Mouse (Mus musculus) kidney, adult 18-20 months (tissue): ENCODE measurements around the gene Tpsb2.

Experiments
- DNase-seq: peaks from one replicate; pipeline ENCODE4 v3.0.0; 2021

Gene Tpsb2

GRCm38 (mm10) chr17:25366005-25366404 is at the start of gene Tpsb2:
Gene Tpsb2 (plus strand): TSS chr17:25366305.
- no peak for DNase-seq

DNA sequence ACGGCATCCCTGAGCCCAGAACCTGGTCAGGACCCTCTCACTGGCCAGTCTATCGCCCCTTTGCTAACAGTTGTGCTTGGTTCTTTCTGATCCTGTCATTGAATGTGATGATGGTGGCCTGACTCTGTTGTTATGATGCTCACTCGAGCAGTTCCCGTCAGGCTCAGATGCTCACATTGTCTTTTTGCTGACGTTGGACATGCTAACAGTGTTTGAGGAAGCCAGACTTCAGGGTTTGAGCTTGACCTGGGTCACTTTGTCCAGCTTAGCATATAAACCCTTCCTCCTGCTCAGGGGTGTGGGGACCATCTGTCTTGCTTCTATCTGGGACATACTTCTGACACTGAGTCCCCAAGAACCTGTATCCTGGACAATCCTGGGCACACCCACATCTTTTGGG is 47.8 kb upstream of the Tpsb2 start, which contains the start of gene Prss29:
Gene Prss29, plus strand, starts transcription at position 301 of the 400 bp plus-strand sequence.
- DNase-seq: no peak

- peak; percentile 41 for DNase-seq
Observed at GRCm38 (mm10) chr17:25320819-25321218, 45.3 kb upstream of the Tpsb2 start.

DNA sequence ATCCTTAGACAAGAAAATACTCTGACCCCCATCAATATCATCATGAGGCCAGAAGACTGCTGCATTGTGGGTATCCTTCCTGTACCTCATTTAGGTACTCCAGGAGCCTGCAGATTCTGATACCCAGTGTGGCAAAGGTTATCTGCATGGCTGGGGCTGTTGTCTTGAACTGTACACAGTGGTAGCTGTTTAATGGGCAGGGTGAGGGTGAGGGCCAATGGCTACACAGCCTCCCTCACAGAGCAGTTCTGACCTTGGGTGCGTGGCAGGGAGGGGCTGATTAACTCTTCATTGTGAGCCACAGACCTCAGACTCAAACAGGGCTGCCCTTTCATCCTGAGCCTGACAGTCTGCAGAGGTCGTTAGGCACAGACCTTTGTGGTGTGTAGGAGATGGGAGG is 43.2 kb upstream of the Tpsb2 start:
- no peak for DNase-seq

- no peak for DNase-seq
Observed at GRCm38 (mm10) chr17:25332321-25332720, 33.8 kb upstream of the Tpsb2 start.

- peak; percentile 63 for DNase-seq
Observed at GRCm38 (mm10) chr17:25333943-25334342, 32.2 kb upstream of the Tpsb2 start.

DNA sequence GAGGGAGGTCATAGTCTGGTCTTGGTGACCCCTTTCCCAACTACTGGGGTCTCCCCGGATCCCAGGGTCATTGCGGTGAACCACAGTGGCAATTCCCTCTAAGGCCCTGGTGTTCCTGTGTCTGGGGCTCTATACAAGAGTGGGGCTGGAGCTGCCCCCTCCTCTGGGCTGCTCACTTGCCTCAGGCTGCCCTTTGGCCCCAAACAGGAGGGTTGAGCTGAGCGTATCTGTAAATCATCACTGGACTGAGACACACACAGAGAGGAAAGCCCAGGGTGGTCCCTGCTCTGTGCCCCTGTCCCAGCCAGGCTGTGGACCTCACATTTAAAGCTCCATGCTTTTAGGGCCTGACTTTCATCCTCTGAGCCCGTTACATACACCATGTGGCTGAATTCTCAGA is 27.9 kb upstream of the Tpsb2 start:
- DNase-seq: no peak

- DNase-seq: no peak
Observed at GRCm38 (mm10) chr17:25340003-25340402, 26.1 kb upstream of the Tpsb2 start.

DNA sequence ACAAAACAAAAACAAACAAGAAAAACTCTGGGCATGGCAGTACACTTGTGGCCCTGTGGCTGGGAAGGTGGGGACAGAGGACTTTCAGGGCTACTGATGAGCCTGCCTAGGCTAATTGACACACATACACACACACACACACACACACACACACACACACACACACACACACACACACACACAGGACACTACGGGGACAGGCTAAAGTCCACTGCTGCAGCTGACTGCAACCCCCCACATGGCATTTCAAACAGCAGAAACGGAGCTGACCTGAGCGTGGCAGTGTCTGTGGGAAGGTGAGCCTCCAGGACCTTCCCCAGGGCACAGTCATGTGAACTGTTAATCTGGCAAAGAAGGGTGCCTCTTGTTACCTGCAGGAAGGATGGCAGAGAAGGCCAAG is 24.6 kb upstream of the Tpsb2 start:
- no peak for DNase-seq

GRCm38 (mm10) chr17:25345462-25345861 is 20.6 kb upstream of the Tpsb2 start, which contains the start of gene Tpsab1:
Gene Tpsab1 (minus strand): TSS chr17:25345562.
- DNase-seq: no peak

DNA sequence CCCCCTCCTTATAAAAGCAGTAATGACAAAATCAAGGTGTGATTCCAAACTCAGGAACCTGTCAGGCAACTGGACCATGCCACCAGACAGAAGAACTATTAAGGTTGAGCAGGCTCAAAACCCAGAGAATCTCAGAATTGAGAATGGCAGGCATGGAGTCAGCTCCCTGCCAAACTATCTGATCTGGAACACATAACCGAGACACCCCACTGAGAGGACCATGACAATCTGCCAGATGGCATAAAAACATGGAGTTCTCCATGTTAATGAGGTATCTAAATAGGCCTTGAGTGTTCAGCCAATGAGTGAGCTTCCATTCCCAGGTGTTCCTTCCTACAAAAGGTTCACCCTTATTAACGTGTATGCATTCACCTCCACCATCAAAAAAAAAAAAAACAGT is 4.8 kb upstream of the Tpsb2 start:
- DNase-seq: no peak

- peak; percentile 59 for DNase-seq
Observed at GRCm38 (mm10) chr17:25363726-25364125, 2.4 kb upstream of the Tpsb2 start.

DNA sequence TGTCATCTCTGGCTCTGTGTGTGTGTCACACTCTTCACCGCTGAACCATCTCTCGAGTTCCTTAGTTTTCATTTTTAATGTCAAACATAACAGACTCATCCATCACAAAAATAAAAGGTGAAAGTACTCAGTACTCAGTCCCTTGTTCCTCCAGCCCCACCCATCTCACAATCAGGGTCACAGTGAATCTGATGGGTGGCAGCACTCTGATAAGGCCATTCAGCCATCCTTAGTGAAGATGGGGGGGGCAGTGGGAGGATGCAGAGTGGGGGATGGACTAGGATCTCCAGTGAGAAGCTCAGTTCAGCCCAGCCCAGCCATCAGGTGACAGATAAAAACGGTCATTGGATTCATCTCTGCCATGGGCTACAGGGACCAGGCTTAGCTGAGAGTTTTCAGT is 2.9 kb downstream of the Tpsb2 start, which contains the start of gene Tpsg1:
Gene Tpsg1, plus strand, starts transcription at position 301 of the 400 bp plus-strand sequence.
- DNase-seq: no peak

- DNase-seq: no peak
Observed at GRCm38 (mm10) chr17:25372491-25372890, 6.4 kb downstream of the Tpsb2 start.

DNA sequence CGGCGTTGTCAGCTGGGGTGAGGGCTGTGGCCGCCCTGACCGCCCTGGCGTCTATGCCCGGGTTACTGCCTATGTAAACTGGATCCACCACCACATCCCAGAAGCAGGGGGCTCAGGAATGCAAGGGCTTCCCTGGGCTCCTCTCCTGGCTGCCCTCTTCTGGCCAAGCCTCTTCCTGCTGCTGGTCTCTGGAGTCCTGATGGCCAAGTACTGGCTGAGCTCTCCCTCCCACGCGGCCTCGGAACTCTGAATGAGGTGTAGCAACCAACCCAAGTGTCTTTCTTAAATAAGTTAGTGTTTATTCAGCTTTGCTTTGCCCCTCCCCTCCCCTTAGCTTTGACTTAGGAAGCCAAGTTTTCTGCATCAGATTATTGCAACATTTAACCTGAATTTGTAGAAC is 7.9 kb downstream of the Tpsb2 start:
- no peak for DNase-seq

- no peak for DNase-seq
Observed at GRCm38 (mm10) chr17:25394526-25394925, 28.4 kb downstream of the Tpsb2 start.

DNA sequence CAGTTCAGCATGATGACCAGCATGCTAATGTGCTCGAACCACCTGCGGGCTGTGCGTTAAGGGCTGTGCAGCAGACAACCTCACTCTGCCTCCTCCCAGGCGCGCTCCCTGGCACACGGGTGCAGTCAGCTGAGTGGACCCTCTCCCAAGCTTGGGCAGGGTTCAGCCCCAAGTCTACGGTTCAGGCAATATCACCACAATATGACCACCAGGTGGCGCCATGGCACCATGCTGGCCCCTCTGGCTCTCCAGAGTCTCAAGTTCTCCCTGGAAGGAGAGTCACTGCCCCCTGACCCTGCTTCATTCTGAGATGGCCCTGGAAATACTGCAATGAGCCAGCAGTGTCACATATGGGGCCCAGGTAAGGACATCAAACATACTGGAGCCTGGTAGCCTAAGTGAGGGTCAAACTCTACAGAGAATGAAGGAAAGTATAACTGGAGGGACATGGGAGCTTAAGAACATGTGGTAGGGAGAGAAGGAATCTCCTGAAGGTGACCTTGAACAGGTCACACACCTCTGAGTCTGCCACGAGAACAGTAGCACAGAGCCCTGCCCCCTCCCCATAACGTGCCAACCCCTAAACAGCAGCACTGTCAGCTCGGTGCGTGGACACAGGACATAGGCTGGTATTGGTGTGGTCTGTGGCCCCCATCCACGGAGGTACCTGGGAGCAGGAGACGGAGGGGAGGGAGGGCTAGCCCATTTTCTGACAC is 31.9 kb downstream of the Tpsb2 start:
- DNase-seq: peak; percentile 82

DNA sequence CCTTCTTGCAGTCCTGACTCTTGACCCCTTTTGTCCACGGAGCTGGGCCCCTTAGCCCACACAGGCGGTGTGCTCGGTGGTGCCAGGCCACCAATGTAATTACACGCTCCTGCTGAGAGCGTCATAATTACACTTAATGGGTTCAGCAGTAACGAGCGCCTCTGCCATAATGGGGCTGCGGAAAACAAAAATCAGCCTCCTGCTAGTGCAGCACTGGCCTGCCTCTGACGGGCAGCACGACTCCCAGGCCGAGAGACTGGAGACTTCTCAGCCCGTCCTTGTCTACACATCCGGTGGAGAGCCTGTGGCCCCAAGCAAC is 32.4 kb downstream of the Tpsb2 start:
- no peak for DNase-seq

DNA sequence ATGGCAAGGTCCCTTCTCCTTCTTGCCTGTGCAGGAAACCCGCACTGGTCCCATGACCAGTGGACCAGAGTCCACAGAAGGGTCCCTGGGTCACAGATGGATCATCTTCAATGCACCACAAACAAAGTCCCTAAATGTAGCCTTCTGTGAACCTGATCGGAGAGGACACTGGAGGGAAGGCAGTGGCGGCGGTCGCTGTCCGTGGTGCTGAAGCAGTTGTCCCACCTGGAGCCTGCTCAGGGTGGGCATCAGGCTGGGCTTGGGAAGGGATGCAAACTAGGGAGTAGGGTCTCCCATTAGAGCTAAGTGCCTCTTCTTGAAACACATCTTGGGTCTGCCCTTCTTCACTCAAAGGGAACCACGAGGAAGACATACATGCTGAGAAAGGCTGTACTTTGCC is 34.3 kb downstream of the Tpsb2 start:
- peak; percentile 44 for DNase-seq

- no peak for DNase-seq
Observed at GRCm38 (mm10) chr17:25401491-25401890, 35.4 kb downstream of the Tpsb2 start.

DNA sequence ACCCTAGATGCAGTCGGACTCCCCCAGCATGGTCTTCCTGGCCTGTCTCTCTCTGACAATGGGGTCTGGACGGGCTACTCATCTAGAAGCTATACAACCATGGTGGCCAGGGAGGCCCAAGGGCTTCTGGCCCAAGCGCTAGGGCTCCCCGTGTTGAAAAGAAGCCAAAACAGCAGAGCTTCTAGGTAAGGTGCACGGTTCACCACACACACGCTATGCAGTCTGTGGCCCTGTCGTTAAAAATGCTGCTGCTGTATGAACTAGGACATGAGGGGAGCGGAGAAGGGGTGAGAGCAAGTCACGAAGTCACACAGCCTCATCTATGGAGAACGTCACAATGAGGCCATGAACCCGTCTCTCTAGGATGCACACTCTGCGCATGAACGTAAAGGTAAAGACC is 36.1 kb downstream of the Tpsb2 start:
- peak; percentile 29 for DNase-seq

GRCm38 (mm10) chr17:25404190-25404589 is 38.1 kb downstream of the Tpsb2 start:
- DNase-seq: no peak

DNA sequence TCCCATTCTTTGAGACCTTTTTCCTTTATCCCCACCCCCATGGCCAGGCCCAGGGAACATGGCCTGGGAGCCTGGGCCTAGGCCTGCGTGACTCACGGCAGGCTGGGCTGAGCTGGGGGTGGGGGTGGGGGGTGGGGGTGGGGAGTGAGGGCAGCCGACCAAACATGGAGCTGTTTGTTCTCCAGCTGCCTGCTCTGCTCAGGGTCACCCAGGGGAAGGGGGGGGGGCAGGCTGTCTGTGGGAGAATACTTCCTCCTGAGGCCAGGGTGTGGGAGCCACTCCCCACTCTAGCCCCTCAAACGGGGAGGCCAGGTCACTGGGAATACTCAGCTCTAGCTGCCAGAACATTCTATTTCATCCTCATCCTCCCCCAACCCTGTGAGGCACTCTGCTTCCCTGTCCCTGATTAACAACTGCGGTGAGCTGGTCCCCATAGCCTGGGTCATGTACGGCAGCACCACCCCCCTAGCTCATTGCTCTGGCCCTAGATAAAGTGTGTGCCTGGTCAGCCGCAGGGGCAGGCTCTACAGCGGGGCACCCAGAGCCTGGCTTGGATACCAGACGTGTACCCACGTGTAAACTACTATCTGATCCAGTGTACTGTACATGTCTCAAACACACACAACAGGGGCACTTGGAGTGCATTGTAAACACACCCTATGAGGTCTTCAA is 39.3 kb downstream of the Tpsb2 start:
- no peak for DNase-seq

GRCm38 (mm10) chr17:25406011-25406441 is 39.9 kb downstream of the Tpsb2 start:
- DNase-seq: no peak

DNA sequence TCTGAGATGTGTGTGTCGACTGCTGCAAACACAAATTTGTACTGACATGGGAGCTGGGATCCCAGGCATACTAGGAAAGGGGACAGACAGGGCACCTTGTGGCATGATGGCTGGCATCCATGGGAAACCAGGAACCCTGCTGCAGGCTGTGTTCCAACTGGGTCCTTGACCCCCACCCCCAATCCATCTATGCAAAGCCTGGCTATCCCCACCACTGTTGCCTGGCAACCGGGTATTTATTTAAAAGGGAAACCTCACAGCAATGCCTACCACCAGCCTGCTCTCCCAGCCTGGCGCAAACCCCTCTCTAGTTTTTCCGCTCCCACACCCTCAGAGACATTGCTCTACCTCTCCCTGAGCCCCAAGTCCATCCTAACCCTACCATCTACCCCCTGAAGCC is 41.2 kb downstream of the Tpsb2 start:
- no peak for DNase-seq
